In the genomic region with DNA sequence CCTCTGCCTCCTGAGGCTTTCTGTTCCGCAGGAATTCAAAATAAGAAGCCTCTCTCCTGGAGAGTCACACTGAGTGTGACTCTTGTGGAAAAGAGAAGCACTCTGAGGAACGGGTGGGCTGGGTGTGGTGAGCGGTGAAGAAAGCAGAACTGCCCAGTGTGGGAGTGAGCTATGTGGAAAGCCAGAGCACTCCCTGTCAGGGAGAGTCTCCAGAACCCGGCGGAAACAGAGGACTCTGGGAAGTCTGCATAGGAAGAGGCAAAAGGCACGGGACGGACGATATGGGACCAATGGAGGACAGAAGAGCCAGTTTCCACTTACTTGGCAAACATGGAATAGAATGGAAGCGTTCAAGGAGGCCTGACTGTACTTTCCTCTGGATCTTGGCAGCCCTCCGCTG, we compare ENCODE assay signal across 10 mouse cellular contexts. TPM values are rescaled to one million over a fixed set of nuclear protein-coding genes. Genes with fewer than 3 reads are reported as not detected.
DNase-seq lines count a peak whose midpoint lies in the region; ATAC-seq and TF ChIP-seq lines count a peak whose summit lies in the region.
"Had no signal": no experiment of that assay in that cellular context is flagged by ENCODE, and none has a peak within 500 bp of the region (broad histone marks: within the 10 kb centered on the region; RNA-seq: fewer than 3 reads in every experiment).

No protein-coding gene starts in this region.

- no peaks in the 10 kb centered on the region for H3K79me2 ChIP-seq in CH12.LX (replicated peaks; ENCODE audit: control insufficient read depth, extremely low read depth, insufficient read depth, poor library complexity, severe bottlenecking)

- no peak for TF ChIP-seq POLR2A in CH12.LX (IDR thresholded peaks at IDR 0.05; ENCODE audit: low read depth, low read length)

- no peak overlapping the region for H3K4me3 ChIP-seq in CH12.LX (replicated peaks in 1 of 3; ENCODE audit: low read depth in 2 of 3, low read length in 2 of 3, poor library complexity in 1 of 3)
- no peak overlapping the region for H3K4me3 ChIP-seq in midbrain, embryonic 14.5 days (replicated peaks; ENCODE audit: low read depth, low read length)
- no peak overlapping the region for H3K4me3 ChIP-seq in midbrain, embryonic 13.5 days (replicated peaks)
- H3K4me3 ChIP-seq: erythroblast, embryonic 14.5 days; megakaryocyte, embryonic 14.5 days had no signal

- no peaks in the 10 kb centered on the region for H3K27me3 ChIP-seq in CH12.LX (replicated peaks)
- H3K27me3 ChIP-seq in midbrain, embryonic 14.5 days (ENCODE audit: control insufficient read depth, insufficient read depth, low read length), result no peaks in the 10 kb centered on the region
- no peaks in the 10 kb centered on the region for H3K27me3 ChIP-seq in midbrain, embryonic 13.5 days

- TF ChIP-seq CTCF in CH12.LX (conservative IDR thresholded peaks at IDR 0.05 in 1 of 2, IDR thresholded peaks at IDR 0.05 in 1 of 2; ENCODE audit: low read depth in 2 of 2, low read length in 2 of 2), result no peak

- no peak for DNase-seq in frontal cortex, postnatal 10 days (ENCODE audit: low spot score in 2 of 2)
- DNase-seq in CH12.LX (ENCODE audit: extremely low read depth), result no peak
- DNase-seq in heart, adult 8-10 months (ENCODE audit: low spot score), result peak; percentile 57
- DNase-seq in lung, postnatal 4 days, result peak; percentile 67 to 68
- no peak for DNase-seq in cerebellum, postnatal 25 days
- DNase-seq in midbrain, embryonic 14.5 days, result no peak

- ATAC-seq in frontal cortex, adult (ENCODE audit: low TSS enrichment), result peak; percentile 74; the same call in 1 of the 2 replicates
- no peak for ATAC-seq in midbrain, embryonic 14.5 days (ENCODE audit: low FRiP score, low TSS enrichment)
- ATAC-seq in midbrain, embryonic 13.5 days, result no peak

- peak overlapping the region; percentile 9; the same call in 1 of the 2 replicates for H3K4me2 ChIP-seq in CH12.LX (ENCODE audit: insufficient read depth, low read depth, poor library complexity, severe bottlenecking)
- no peak overlapping the region for H3K4me2 ChIP-seq in midbrain, embryonic 14.5 days (ENCODE audit: low read length)
- H3K4me2 ChIP-seq in midbrain, embryonic 13.5 days (replicated peaks), result no peak overlapping the region

- no peak overlapping the region for H3K9ac ChIP-seq in CH12.LX (ENCODE audit: insufficient read depth, low read depth)
- H3K9ac ChIP-seq in midbrain, embryonic 14.5 days (replicated peaks; ENCODE audit: low read length), result no peak overlapping the region
- no peak overlapping the region for H3K9ac ChIP-seq in midbrain, embryonic 13.5 days (replicated peaks)

- 92% methylated on average over 10 of the region's 10 CpGs for WGBS in midbrain, embryonic 14.5 days
- 94% methylated on average over 10 of the region's 10 CpGs for WGBS in midbrain, embryonic 13.5 days

- in situ Hi-C loops in CH12.LX (cut with MboI; ENCODE audit: low pct_ligation_motif_present, low pct_unique_long_range_greater_than_20kb, low sequenced_read_pairs), result no loop called here

- TF ChIP-seq RAD21 in CH12.LX (IDR thresholded peaks at IDR 0.05; ENCODE audit: low read depth, low read length), result no peak

- peaks cover 0 to 28% of the 10 kb centered on the region in 2 experiments for H3K36me3 ChIP-seq in CH12.LX (replicated peaks in 1 of 2; ENCODE audit: control insufficient read depth in 1 of 2, insufficient read depth in 1 of 2, low read length in 1 of 2)
- no peaks in the 10 kb centered on the region for H3K36me3 ChIP-seq in midbrain, embryonic 14.5 days (ENCODE audit: control insufficient read depth, insufficient read depth, low read length)
- H3K36me3 ChIP-seq in midbrain, embryonic 13.5 days, result peaks cover 13% of the 10 kb centered on the region

- no peak overlapping the region for H3K27ac ChIP-seq in CH12.LX (ENCODE audit: insufficient read depth, low read depth)
- H3K27ac ChIP-seq in midbrain, embryonic 14.5 days (replicated peaks; ENCODE audit: low read depth, low read length), result no peak overlapping the region
- no peak overlapping the region for H3K27ac ChIP-seq in midbrain, embryonic 13.5 days

- H3K9me3 ChIP-seq in CH12.LX (replicated peaks; ENCODE audit: low read length), result no peaks in the 10 kb centered on the region
- H3K9me3 ChIP-seq in midbrain, embryonic 14.5 days (ENCODE audit: control insufficient read depth, low read length), result no peaks in the 10 kb centered on the region
- H3K9me3 ChIP-seq in midbrain, embryonic 13.5 days, result no peaks in the 10 kb centered on the region
- H3K9me3 ChIP-seq: megakaryocyte, embryonic 14.5 days had no signal

- no peak for TF ChIP-seq EP300 in CH12.LX (IDR thresholded peaks at IDR 0.05; ENCODE audit: low read length)

- dilution Hi-C loops in CH12.LX (cut with MboI; ENCODE audit: extremely low pct_ligation_motif_present, extremely low pct_unique_long_range_greater_than_20kb, low sequenced_read_pairs), result no loop called here

- peaks cover 22 to 79% of the 10 kb centered on the region in 2 experiments for H3K4me1 ChIP-seq in CH12.LX (ENCODE audit: control insufficient read depth in 1 of 2, insufficient read depth in 2 of 2)
- peaks cover 3% of the 10 kb centered on the region for H3K4me1 ChIP-seq in midbrain, embryonic 14.5 days (ENCODE audit: control insufficient read depth, insufficient read depth, low read length)
- peaks cover 15% of the 10 kb centered on the region for H3K4me1 ChIP-seq in midbrain, embryonic 13.5 days (replicated peaks)
- H3K4me1 ChIP-seq: megakaryocyte, embryonic 14.5 days had no signal

TF ChIP-seq in CH12.LX, 34 proteins besides CTCF, POLR2A, EP300 and RAD21:
- no peak for TF ChIP-seq POLR2AphosphoS2 (IDR thresholded peaks at IDR 0.05; ENCODE audit: low read depth, low read length)
- TF ChIP-seq ZKSCAN1 (IDR thresholded peaks at IDR 0.05; ENCODE audit: borderline replicate concordance, low read depth, low read length), result no peak
- TF ChIP-seq RCOR1 (conservative IDR thresholded peaks at IDR 0.05; ENCODE audit: low read depth, low read length), result no peak
- TF ChIP-seq SIN3A (IDR thresholded peaks at IDR 0.05; ENCODE audit: low read length), result no peak
- TF ChIP-seq NRF1 (IDR thresholded peaks at IDR 0.05; ENCODE audit: low read depth, low read length), result no peak
- TF ChIP-seq ELF1 (IDR thresholded peaks at IDR 0.05; ENCODE audit: low read depth, low read length), result no peak
- no peak for TF ChIP-seq TCF12 (IDR thresholded peaks at IDR 0.05; ENCODE audit: low read depth, low read length)
- TF ChIP-seq GABPA (IDR thresholded peaks at IDR 0.05; ENCODE audit: insufficient replicate concordance, low read depth, low read length), result no peak
- no peak for TF ChIP-seq JUN (IDR thresholded peaks at IDR 0.05; ENCODE audit: insufficient read depth, low read depth, low read length)
- no peak for TF ChIP-seq E2F4 (IDR thresholded peaks at IDR 0.05; ENCODE audit: insufficient replicate concordance, low read depth, low read length)
TF ChIP-seq in CH12.LX: peak in this region for 0.

RNA-seq across cellular contexts. Expression of gene St6gal1, which starts 9.0 kb away (rescaled TPM):
- total RNA-seq in CH12.LX (2012; rRNA removed) (60.6 and 64.5 TPM in 2 replicates), CH12.LX (2014; rRNA removed) (56.8 and 67.8 TPM in 2 replicates)
- 156 and 168 TPM in 2 replicates for polyA plus RNA-seq in CH12.LX (2012; ENCODE audit: insufficient read length, low read depth)
- total RNA-seq in heart, adult 8-10 months (2022), result 1 to 10 TPM; 7.6 to 9.9 (median 8.8) TPM
- 28.5 and 30.6 TPM in 2 replicates for polyA plus RNA-seq in midbrain, embryonic 14.5 days (2014; fragmentation: Nextera tagmentation; extraction: Ambion mirVana)
- 43.1 and 44.5 TPM in 2 replicates for polyA plus RNA-seq in midbrain, embryonic 13.5 days (2015; fragmentation: Nextera tagmentation; extraction: Ambion mirVana)
- polyA plus RNA-seq: erythroblast, embryonic 14.5 days had no signal

Comparison
In these comparisons a context has a peak if more than half of its experiments do, and no peak if none do; other contexts are left out.
1. DNase-seq: peak in heart, adult 8-10 months (single experiment) and lung, postnatal 4 days (2 of 2); none in frontal cortex, postnatal 10 days (0 of 2), CH12.LX (single experiment), cerebellum, postnatal 25 days (0 of 2) and midbrain, embryonic 14.5 days (single experiment).